Comparison of ENCODE assay signal across 7 mouse cellular contexts in genomic region chr4:83530060-83530459, GRCm38 (mm10). TPM values are rescaled to one million over a fixed set of nuclear protein-coding genes. Genes with fewer than 3 reads are reported as not detected.
A peak's percentile ranks its signal among the peaks of the same experiment; 100 is the strongest.
DNase-seq lines count a peak whose midpoint lies in the region; TF ChIP-seq lines count a peak whose summit lies in the region.
"Not testable (repeated sequence)": the region's sequence is repeated elsewhere in the genome, so short reads cannot be mapped to it uniquely, and the experiment has no call there.

No protein-coding gene starts in this region.

- intact Hi-C loops in left cerebral cortex, adult 2 months (cut with DNase I), result not testable (repeated sequence)

- H3K27ac ChIP-seq in left cerebral cortex, adult 2 months, result not testable (repeated sequence)

- H3K4me3 ChIP-seq in left cerebral cortex, adult 2 months, result not testable (repeated sequence)

- TF ChIP-seq CTCF in left cerebral cortex, adult 2 months (IDR thresholded peaks at IDR 0.05), result peak; percentile 12

- DNase-seq in 3T3-L1 (ENCODE audit: low read depth, low spot score) (peak; percentile 44), NIH3T3 (ENCODE audit: low read depth) (peak; percentile 49)
- DNase-seq in CD4-positive, CD25-positive, alpha-beta regulatory T cell, adult 2 months (ENCODE audit: low read depth, low spot score), result peak; percentile 35
- peak; percentile 3 for DNase-seq in embryo, embryonic 10 days (ENCODE audit: low spot score)
- peak; percentile 34 for DNase-seq in induced T-regulatory cell, adult 2 months (ENCODE audit: low read depth)
- DNase-seq in left cerebral cortex, adult 2 months (ENCODE audit: extremely low spot score in 1 of 2, low spot score in 2 of 2), result not testable (repeated sequence)
- peak; percentile 7 for DNase-seq in lung, postnatal 36 days

RNA-seq across cellular contexts. Expression of gene Ccdc171, which starts 4.7 kb away (rescaled TPM):
- 1 to 10 TPM; 3.6 to 4.8 TPM for total RNA-seq in left cerebral cortex, adult 2 months (2021)

RNA-seq across cellular contexts. Expression of gene Psip1, which starts 43.8 kb away (rescaled TPM):
- 100 to 1,000 TPM; 197 to 199 TPM for total RNA-seq in left cerebral cortex, adult 2 months (2021)
